Mouse (Mus musculus) intestine, embryonic 14.5 days (tissue): Measurements from ENCODE around the gene Zfp668. TPM values are rescaled to one million over a fixed set of nuclear protein-coding genes. Genes with fewer than 3 reads are reported as not detected.

ENCODE experiments used
- ATAC-seq: fragments of 200-750 bp; cut with Nextera tagmentation; replicated peaks from 2 replicates; pipeline ENCODE4 v1.8.0; 2017; ENCODE audit warnings: low read depth, moderate number of reproducible peaks, moderate TSS enrichment, moderate library complexity; ENCODE audit not compliant: low FRiP score, low TSS enrichment
- DNase-seq: peaks from one replicate; pipeline ENCODE4 v3.0.0-alpha.2; 2018; ENCODE audit warnings: low spot score
- H3K27ac ChIP-seq: fragments of 300-500 bp; sonication (generic); 2 replicates; pipeline ENCODE4 v1.5.1; 2014; ENCODE audit warnings: low read depth, mild to moderate bottlenecking, control low read depth
- H3K27me3 ChIP-seq: fragments of 300-500 bp; sonication (generic); replicated peaks from 2 replicates; pipeline ENCODE4 v1.6.1; 2014; ENCODE audit warnings: low read length, control low read depth; ENCODE audit not compliant: control insufficient read depth, insufficient read depth
- H3K36me3 ChIP-seq: fragments of 300-500 bp; sonication (generic); 2 replicates; pipeline ENCODE4 v1.6.1; 2014; ENCODE audit warnings: low read length, control low read depth; ENCODE audit not compliant: control insufficient read depth, insufficient read depth
- H3K4me1 ChIP-seq: fragments of 300-500 bp; sonication (generic); replicated peaks from 2 replicates; pipeline ENCODE4 v1.6.1; 2014; ENCODE audit warnings: low read length, control low read depth, mixed read lengths; ENCODE audit not compliant: control insufficient read depth, insufficient read depth
- H3K4me2 ChIP-seq: fragments of 300-500 bp; sonication (generic); 2 replicates; pipeline ENCODE4 v1.6.1; 2014; ENCODE audit warnings: low read length
- H3K4me3 ChIP-seq: fragments of 300-500 bp; sonication (generic); 2 replicates; pipeline ENCODE4 v1.5.1; 2014; ENCODE audit warnings: low read depth, low read length, control low read depth, mixed read lengths
- H3K9ac ChIP-seq: fragments of 300-500 bp; sonication (generic); 2 replicates; pipeline ENCODE4 v1.6.1; 2014; ENCODE audit warnings: mild to moderate bottlenecking, low read length
- H3K9me3 ChIP-seq: fragments of 300-500 bp; sonication (generic); 2 replicates; pipeline ENCODE4 v1.6.1; 2016; ENCODE audit warnings: low read length, control low read depth; ENCODE audit not compliant: control insufficient read depth
- WGBS: fragments of 180-500 bp; shearing (Covaris S2); extraction: QIAGEN DNeasy Blood & Tissue Kit; methylation state at CpG from one replicate; pipeline ENCODE4 v1.1.7; 2014; 5-methylcytosine and 5-hydroxymethylcytosine counted together
- polyA plus RNA-seq: library from polyadenylated mRNA; unstranded; fragments of >200 nt; fragmentation: Nextera tagmentation; extraction: Ambion mirVana; gene quantifications from 2 replicates; pipeline ENCODE4 v1.2.1, GENCODE M21; 2014

The Zfp668 gene
- polyA plus RNA-seq, 1 experiment from 2014 or later: 15.7 TPM

- H3K4me1 ChIP-seq: peaks cover 11% of the 10 kb centered on the region; the same call in 1 of the 2 replicates
- H3K4me3 ChIP-seq: no peak overlapping the region
- DNase-seq (no peak), ATAC-seq (no peak)
- no peaks in the 10 kb centered on the region for H3K27me3 ChIP-seq
- H3K27ac ChIP-seq: no peak overlapping the region
- H3K4me2 ChIP-seq: no peak overlapping the region
- H3K9me3 ChIP-seq: no peaks in the 10 kb centered on the region
- 72% methylated on average over 3 of the region's 3 CpGs for WGBS
- H3K36me3 ChIP-seq: peaks cover 82% of the 10 kb centered on the region
- H3K9ac ChIP-seq: no peak overlapping the region
Measured at GRCm38 (mm10) chr7:127887781-127888180, 11.2 kb upstream of the Zfp668 start.

- no peak for DNase-seq
- no peaks in the 10 kb centered on the region for H3K27me3 ChIP-seq
- H3K4me3 ChIP-seq: no peak overlapping the region
- no peak for ATAC-seq
- 83% methylated on average over 8 of the region's 8 CpGs for WGBS
- peaks cover 11% of the 10 kb centered on the region; the same call in 1 of the 2 replicates for H3K4me1 ChIP-seq
- H3K27ac ChIP-seq: no peak overlapping the region
- no peak overlapping the region for H3K9ac ChIP-seq
- peaks cover 82% of the 10 kb centered on the region for H3K36me3 ChIP-seq
- H3K9me3 ChIP-seq: no peaks in the 10 kb centered on the region
- H3K4me2 ChIP-seq: no peak overlapping the region
Measured at GRCm38 (mm10) chr7:127887191-127887590, 10.6 kb upstream of the Zfp668 start.

- Histone ChIP-seq H3K4me1 (peaks cover 11% of the 10 kb centered on the region; the same call in 1 of the 2 replicates), H3K4me2 (no peak overlapping the region), H3K27me3 (no peaks in the 10 kb centered on the region), H3K9ac (no peak overlapping the region), H3K4me3 (no peak overlapping the region), H3K27ac (no peak overlapping the region), H3K9me3 (no peaks in the 10 kb centered on the region), H3K36me3 (peaks cover 88% of the 10 kb centered on the region)
- no peak for DNase-seq
- WGBS: 89% methylated on average over 6 of the region's 6 CpGs
- ATAC-seq: no peak
Measured at GRCm38 (mm10) chr7:127886551-127886950, 9.9 kb upstream of the Zfp668 start.

GRCm38 (mm10) chr7:127885951-127886350, 9.3 kb upstream of the Zfp668 start:
- Histone ChIP-seq H3K4me3 (no peak overlapping the region), H3K9me3 (no peaks in the 10 kb centered on the region), H3K4me1 (peaks cover 11% of the 10 kb centered on the region; the same call in 1 of the 2 replicates), H3K4me2 (no peak overlapping the region), H3K36me3 (peaks cover 94% of the 10 kb centered on the region), H3K9ac (0 out of 2 replicates have a peak overlapping the region, but pooled peaks have one; percentile 1), H3K27me3 (no peaks in the 10 kb centered on the region), H3K27ac (no peak overlapping the region)
- 55% methylated on average over 6 of the region's 6 CpGs for WGBS
- ATAC-seq: no peak
- DNase-seq: no peak

- 86% methylated on average over 12 of the region's 12 CpGs for WGBS
- ATAC-seq: no peak
Measured at GRCm38 (mm10) chr7:127880431-127880830, 3.8 kb upstream of the Zfp668 start.

GRCm38 (mm10) chr7:127879301-127879700, 2.7 kb upstream of the Zfp668 start:
- Histone ChIP-seq H3K36me3 (peaks cover 67% of the 10 kb centered on the region), H3K4me3 (no peak overlapping the region), H3K27me3 (no peaks in the 10 kb centered on the region), H3K9ac (no peak overlapping the region), H3K4me1 (peaks cover 22% of the 10 kb centered on the region), H3K9me3 (no peaks in the 10 kb centered on the region), H3K4me2 (no peak overlapping the region), H3K27ac (no peak overlapping the region)
- 94% methylated on average over 9 of the region's 9 CpGs for WGBS
- ATAC-seq: no peak
- no peak for DNase-seq

More at GRCm38 (mm10) chr7:127880431-127880830, 3.8 kb upstream of the Zfp668 start:
- H3K27ac ChIP-seq: no peak overlapping the region
- no peak overlapping the region for H3K9ac ChIP-seq
- H3K9me3 ChIP-seq: no peaks in the 10 kb centered on the region
- H3K4me2 ChIP-seq: no peak overlapping the region
- DNase-seq: no peak
- no peaks in the 10 kb centered on the region for H3K27me3 ChIP-seq
- H3K4me3 ChIP-seq: no peak overlapping the region
- H3K4me1 ChIP-seq: peaks cover 19% of the 10 kb centered on the region
- peaks cover 78% of the 10 kb centered on the region for H3K36me3 ChIP-seq

- ATAC-seq: peak; percentile 89
- peak within 1 kb of the TSS; percentile 79 for H3K4me2 ChIP-seq
- peaks cover 43% of the 10 kb centered on the region for H3K36me3 ChIP-seq
- peak; percentile 93 for DNase-seq
- H3K27ac ChIP-seq: peak within 1 kb of the TSS; percentile 99
- WGBS: 1% methylated on average over 40 of the region's 41 CpGs
- H3K4me3 ChIP-seq: peak within 1 kb of the TSS; percentile 96
- peak within 1 kb of the TSS; percentile 98 for H3K9ac ChIP-seq
- H3K27me3 ChIP-seq: no peaks in the 10 kb centered on the region
- H3K9me3 ChIP-seq: no peaks in the 10 kb centered on the region
- H3K4me1 ChIP-seq: peaks cover 18% of the 10 kb centered on the region
Measured at GRCm38 (mm10) chr7:127876041-127876466, 574 bp downstream of the Zfp668 start, which contains the start of gene Zfp646. TSS of gene Zfp646 (plus strand) at chr7:127876221.

GRCm38 (mm10) chr7:127875627-127876001, 1.0 kb downstream of the Zfp668 start:
- under 1% methylated on average over 40 of the region's 43 CpGs for WGBS
- peaks cover 18% of the 10 kb centered on the region for H3K4me1 ChIP-seq
- H3K27me3 ChIP-seq: no peaks in the 10 kb centered on the region
- peak; percentile 93 for ATAC-seq
- DNase-seq: peak; percentile 95
- H3K9ac ChIP-seq: peak overlapping the region; percentile 98
- peak overlapping the region; percentile 99 for H3K27ac ChIP-seq
- H3K36me3 ChIP-seq: peaks cover 38% of the 10 kb centered on the region
- H3K4me2 ChIP-seq: peak overlapping the region; percentile 79
- H3K9me3 ChIP-seq: no peaks in the 10 kb centered on the region
- peak overlapping the region; percentile 96 for H3K4me3 ChIP-seq
